Mouse (Mus musculus): ENCODE results near the gene Dner.

GRCm38 (mm10) chr1:84321327-84321726, 374.7 kb downstream of the Dner start:
- TF ChIP-seq CTCF (IDR thresholded peaks at IDR 0.05; ENCODE audit: low read depth, low read length), result no peak
- no peak for TF ChIP-seq POLR2A (IDR thresholded peaks at IDR 0.05; ENCODE audit: extremely low read depth, insufficient read depth, low read length)

Data from liver, adult 2 months (tissue).